Mouse (Mus musculus) heart, adult 11 months (tissue): ENCODE results near the gene Rbfox3.

Source experiments
- DNase-seq: peaks from one replicate; pipeline ENCODE4 v3.0.0; 2022

The Rbfox3 gene

GRCm38 (mm10) chr11:118712761-118713160 lies 198.6 kb downstream of the Rbfox3 start:
- DNase-seq, result no peak

GRCm38 (mm10) chr11:118712058-118712457 lies 199.3 kb downstream of the Rbfox3 start:
- DNase-seq, result no peak

GRCm38 (mm10) chr11:118710035-118710434 lies 201.4 kb downstream of the Rbfox3 start:
- DNase-seq, result no peak

GRCm38 (mm10) chr11:118696226-118696930 lies 215.0 kb downstream of the Rbfox3 start:
- no peak for DNase-seq

- DNase-seq, result no peak
Observed at GRCm38 (mm10) chr11:118693276-118693675, 218.1 kb downstream of the Rbfox3 start.

GRCm38 (mm10) chr11:118690262-118690661 lies 221.1 kb downstream of the Rbfox3 start:
- no peak for DNase-seq

- DNase-seq, result no peak
Observed at GRCm38 (mm10) chr11:118685397-118685796, 226.0 kb downstream of the Rbfox3 start.

GRCm38 (mm10) chr11:118684665-118685064 lies 226.7 kb downstream of the Rbfox3 start:
- DNase-seq, result no peak

- no peak for DNase-seq
Observed at GRCm38 (mm10) chr11:118680699-118681098, 230.7 kb downstream of the Rbfox3 start.

- no peak for DNase-seq
Observed at GRCm38 (mm10) chr11:118679736-118680410, 231.5 kb downstream of the Rbfox3 start.

GRCm38 (mm10) chr11:118678515-118679104 lies 232.8 kb downstream of the Rbfox3 start:
- no peak for DNase-seq

GRCm38 (mm10) chr11:118677277-118677676 lies 234.1 kb downstream of the Rbfox3 start:
- no peak for DNase-seq

- no peak for DNase-seq
Observed at GRCm38 (mm10) chr11:118676364-118676763, 235.0 kb downstream of the Rbfox3 start.

- no peak for DNase-seq
Observed at GRCm38 (mm10) chr11:118671958-118672357, 239.4 kb downstream of the Rbfox3 start.

GRCm38 (mm10) chr11:118671216-118671615 lies 240.2 kb downstream of the Rbfox3 start:
- no peak for DNase-seq

GRCm38 (mm10) chr11:118669820-118670219 lies 241.6 kb downstream of the Rbfox3 start:
- peak; percentile 96 for DNase-seq

- peak; percentile 93 for DNase-seq
Observed at GRCm38 (mm10) chr11:118668351-118668750, 243.0 kb downstream of the Rbfox3 start.

GRCm38 (mm10) chr11:118667946-118668345 lies 243.5 kb downstream of the Rbfox3 start:
- DNase-seq, result peak; percentile 93

GRCm38 (mm10) chr11:118666172-118666571 lies 245.2 kb downstream of the Rbfox3 start:
- DNase-seq, result no peak

- DNase-seq, result no peak
Observed at GRCm38 (mm10) chr11:118663305-118663704, 248.1 kb downstream of the Rbfox3 start.

- no peak for DNase-seq
Observed at GRCm38 (mm10) chr11:118659305-118659704, 252.1 kb downstream of the Rbfox3 start.

GRCm38 (mm10) chr11:118655833-118656232 lies 255.6 kb downstream of the Rbfox3 start:
- DNase-seq, result no peak

GRCm38 (mm10) chr11:118653521-118654318 lies 257.7 kb downstream of the Rbfox3 start:
- no peak for DNase-seq
